Mouse (Mus musculus) embryonic facial prominence, embryonic 11.5 days (tissue): ENCODE data around the gene Dcbld1. TPM values are rescaled to one million over a fixed set of nuclear protein-coding genes. Genes with fewer than 3 reads are reported as not detected.

Experiments used
- ATAC-seq: fragments of 200-750 bp; cut with Nextera tagmentation; replicated peaks from 2 replicates; pipeline ENCODE4 v1.8.0; 2017; ENCODE audit warnings: low read depth; ENCODE audit not compliant: insufficient number of reproducible peaks, low FRiP score, low TSS enrichment
- DNase-seq: peaks from one replicate; pipeline ENCODE4 v3.0.0-alpha.2; 2015; ENCODE audit warnings: low spot score
- H3K27ac ChIP-seq: fragments of 300-500 bp; sonication (generic); replicated peaks from 2 replicates; pipeline ENCODE4 v1.5.1; 2014; ENCODE audit warnings: mild to moderate bottlenecking, low read depth, low read length, control low read depth
- H3K27me3 ChIP-seq: fragments of 300-500 bp; sonication (generic); 2 replicates; pipeline ENCODE4 v1.6.1; 2014; ENCODE audit warnings: mild to moderate bottlenecking, low read length, moderate library complexity, mixed read lengths; ENCODE audit not compliant: control insufficient read depth, insufficient read depth
- H3K36me3 ChIP-seq: fragments of 300-500 bp; sonication (generic); replicated peaks from 2 replicates; pipeline ENCODE4 v1.6.1; 2014; ENCODE audit warnings: low read depth, mild to moderate bottlenecking, low read length, moderate library complexity, mixed read lengths; ENCODE audit not compliant: control insufficient read depth, insufficient read depth
- H3K4me1 ChIP-seq: fragments of 300-500 bp; sonication (generic); 2 replicates; pipeline ENCODE4 v1.6.1; 2014; ENCODE audit warnings: low read length, mixed read lengths; ENCODE audit not compliant: control insufficient read depth, insufficient read depth
- H3K4me2 ChIP-seq: fragments of 300-500 bp; sonication (generic); 2 replicates; pipeline ENCODE4 v1.6.1; 2014; ENCODE audit warnings: low read depth, mild to moderate bottlenecking, control low read depth, low read length, moderate library complexity
- H3K4me3 ChIP-seq: fragments of 300-500 bp; sonication (generic); 2 replicates; pipeline ENCODE4 v1.5.1; 2014; ENCODE audit warnings: low read depth, low read length, control low read depth
- H3K9ac ChIP-seq: fragments of 300-500 bp; sonication (generic); replicated peaks from 2 replicates; pipeline ENCODE4 v1.6.1; 2014; ENCODE audit warnings: mild to moderate bottlenecking, control low read depth, low read length
- H3K9me3 ChIP-seq: fragments of 300-500 bp; sonication (generic); replicated peaks from 2 replicates; pipeline ENCODE4 v1.6.1; 2016; ENCODE audit warnings: mild to moderate bottlenecking, low read length, inconsistent platforms, mixed read lengths; ENCODE audit not compliant: control insufficient read depth
- WGBS: fragments of 180-500 bp; shearing (Covaris S2); extraction: QIAGEN DNeasy Blood & Tissue Kit; methylation state at CpG from one replicate; pipeline ENCODE4 v1.1.7; 2014; 5-methylcytosine and 5-hydroxymethylcytosine counted together
- polyA plus RNA-seq: library from polyadenylated mRNA; unstranded; fragments of >200 nt; fragmentation: Nextera tagmentation; extraction: Ambion mirVana; gene quantifications from 2 replicates; pipeline ENCODE4 v1.2.1, GENCODE M21; 2014

The Dcbld1 gene
- polyA plus RNA-seq, 1 experiment from 2014 or later, result 20.9 TPM

GRCm38 (mm10) chr10:52219600-52219999 lies 13.8 kb upstream of the Dcbld1 start:
- Histone ChIP-seq H3K4me3 (no peak overlapping the region), H3K4me1 (no peaks in the 10 kb centered on the region), H3K4me2 (no peak overlapping the region), H3K27me3 (no peaks in the 10 kb centered on the region), H3K36me3 (no peaks in the 10 kb centered on the region), H3K9me3 (no peaks in the 10 kb centered on the region), H3K9ac (no peak overlapping the region), H3K27ac (no peak overlapping the region)
- ATAC-seq, result no peak
- peak; percentile 43 for DNase-seq
- 65% methylated on average over 3 of the region's 3 CpGs for WGBS

GRCm38 (mm10) chr10:52232196-52233176 lies 933 bp upstream of the Dcbld1 start:
- 16% methylated on average over 21 of the region's 21 CpGs for WGBS

DNA sequence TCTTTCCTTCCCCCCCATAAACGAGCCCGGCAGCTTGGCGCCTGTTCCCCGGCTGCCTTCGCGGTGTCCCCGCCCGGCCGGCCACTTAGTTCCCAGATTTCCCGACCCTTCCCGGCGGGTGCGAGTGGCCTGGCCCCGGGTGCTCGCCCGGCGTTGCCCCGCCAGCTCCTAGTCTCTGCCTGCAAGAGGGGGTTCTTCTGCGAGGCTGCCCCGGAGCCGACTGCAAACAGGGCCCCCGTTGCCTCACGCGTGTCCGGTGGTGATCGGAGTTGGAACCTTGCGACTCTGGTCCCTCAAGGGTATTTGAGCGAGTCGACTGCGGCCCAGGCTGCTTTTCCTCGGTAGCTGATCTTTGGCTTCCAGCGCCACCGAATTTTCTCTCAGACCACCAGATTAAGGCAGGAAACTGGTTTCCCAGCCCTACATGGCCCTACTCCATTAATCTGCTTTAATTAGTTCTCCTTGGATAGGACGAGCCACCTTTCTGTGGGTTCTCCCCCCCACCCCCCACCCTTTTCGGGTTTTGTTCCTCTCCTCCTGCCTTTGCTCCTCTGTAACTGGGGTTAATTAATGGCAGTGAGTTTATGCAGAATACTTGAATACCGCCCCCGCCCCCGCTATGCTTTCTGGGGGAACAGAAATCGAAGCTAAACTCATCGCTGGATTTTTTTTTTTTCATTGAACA lies 692 bp downstream of the Dcbld1 start:
- Histone ChIP-seq H3K4me3 (peak overlapping the region; percentile 80), H3K27ac (0 out of 2 replicates have a peak overlapping the region, but pooled peaks have one; percentile 44), H3K27me3 (no peaks in the 10 kb centered on the region), H3K9ac (peak overlapping the region; percentile 86), H3K4me2 (peak overlapping the region; percentile 70), H3K36me3 (no peaks in the 10 kb centered on the region), H3K4me1 (no peaks in the 10 kb centered on the region), H3K9me3 (no peaks in the 10 kb centered on the region)
- DNase-seq (peak; percentile 39), ATAC-seq (peak; percentile 48)
- 0% methylated on average over 29 of the region's 40 CpGs for WGBS

More at GRCm38 (mm10) chr10:52232196-52233176, 933 bp upstream of the Dcbld1 start:
- no peak overlapping the region for H3K9ac ChIP-seq
- no peaks in the 10 kb centered on the region for H3K36me3 ChIP-seq
- DNase-seq (peak; percentile 63), ATAC-seq (peak; percentile 58)
- H3K9me3 ChIP-seq, result no peaks in the 10 kb centered on the region
- peak overlapping the region; percentile 80 for H3K4me3 ChIP-seq
- H3K4me2 ChIP-seq, result peak overlapping the region; percentile 70
- no peaks in the 10 kb centered on the region for H3K4me1 ChIP-seq
- no peak overlapping the region for H3K27ac ChIP-seq
- H3K27me3 ChIP-seq, result no peaks in the 10 kb centered on the region

GRCm38 (mm10) chr10:52234654-52234981 lies 1.2 kb downstream of the Dcbld1 start:
- peak overlapping the region; percentile 80 for H3K4me3 ChIP-seq
- H3K4me2 ChIP-seq, result peak overlapping the region; percentile 70
- DNase-seq (no peak), ATAC-seq (no peak)
- no peak overlapping the region for H3K27ac ChIP-seq
- H3K27me3 ChIP-seq, result no peaks in the 10 kb centered on the region
- no peaks in the 10 kb centered on the region for H3K9me3 ChIP-seq
- no peaks in the 10 kb centered on the region for H3K36me3 ChIP-seq
- H3K9ac ChIP-seq, result peak overlapping the region; percentile 86
- H3K4me1 ChIP-seq, result no peaks in the 10 kb centered on the region
- 22% methylated on average over 7 of the region's 7 CpGs for WGBS

DNA sequence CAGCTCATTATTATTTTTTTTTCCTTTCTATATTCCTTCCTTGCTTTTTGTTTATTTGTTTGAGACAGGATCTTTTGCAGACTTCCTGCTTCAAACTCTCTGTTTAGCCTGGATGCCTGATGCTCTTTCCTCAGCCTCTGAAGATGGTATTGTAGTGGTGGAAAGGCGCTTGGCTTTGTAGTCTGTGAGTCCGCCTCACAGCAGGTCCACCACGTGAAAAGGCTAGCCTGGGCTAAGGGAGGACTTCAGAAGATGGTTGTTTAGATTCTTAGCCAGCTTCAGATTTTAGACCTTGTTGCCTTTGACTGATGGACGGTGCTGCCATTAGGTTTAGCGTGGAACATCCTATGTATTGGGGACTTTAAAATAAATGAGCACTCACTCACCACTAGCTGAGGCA lies 2.0 kb downstream of the Dcbld1 start:
- Histone ChIP-seq H3K9me3 (no peaks in the 10 kb centered on the region), H3K27me3 (no peaks in the 10 kb centered on the region), H3K9ac (no peak overlapping the region), H3K4me2 (no peak overlapping the region), H3K4me1 (no peaks in the 10 kb centered on the region), H3K27ac (no peak overlapping the region), H3K4me3 (no peak overlapping the region), H3K36me3 (no peaks in the 10 kb centered on the region)
- no peak for ATAC-seq
- 85% methylated on average over 5 of the region's 5 CpGs for WGBS
- DNase-seq, result no peak

DNA sequence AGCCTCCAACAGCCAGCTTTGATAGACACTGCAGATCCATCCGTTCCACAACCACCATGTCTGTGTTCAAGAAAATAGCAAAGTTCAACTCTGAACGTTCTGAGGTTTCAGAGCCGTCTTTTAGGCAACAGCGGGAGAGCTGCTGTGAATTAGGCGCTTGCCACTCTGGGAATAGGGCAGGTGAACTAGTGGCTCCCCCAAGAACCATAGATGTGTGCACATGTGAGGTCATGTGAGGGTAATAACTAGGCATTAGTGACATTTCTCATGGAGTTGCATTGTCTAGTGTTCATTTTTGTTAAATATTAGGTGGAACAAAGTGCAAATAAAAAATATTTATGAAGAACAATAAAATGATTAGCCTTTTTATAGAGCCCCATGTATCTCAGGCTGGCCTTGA lies 8.6 kb downstream of the Dcbld1 start:
- no peak for DNase-seq
- no peaks in the 10 kb centered on the region for H3K9me3 ChIP-seq
- H3K36me3 ChIP-seq, result no peaks in the 10 kb centered on the region
- H3K4me3 ChIP-seq, result no peak overlapping the region
- ATAC-seq, result no peak
- no peaks in the 10 kb centered on the region for H3K4me1 ChIP-seq
- no peak overlapping the region for H3K27ac ChIP-seq
- H3K27me3 ChIP-seq, result no peaks in the 10 kb centered on the region
- H3K4me2 ChIP-seq, result no peak overlapping the region
- H3K9ac ChIP-seq, result no peak overlapping the region
- WGBS, result 78% methylated on average over 5 of the region's 5 CpGs

- Histone ChIP-seq H3K27me3 (no peaks in the 10 kb centered on the region), H3K4me3 (no peak overlapping the region), H3K36me3 (no peaks in the 10 kb centered on the region), H3K4me1 (no peaks in the 10 kb centered on the region), H3K9ac (no peak overlapping the region), H3K27ac (no peak overlapping the region), H3K4me2 (no peak overlapping the region), H3K9me3 (no peaks in the 10 kb centered on the region)
- WGBS, result 26% methylated on average over 7 of the region's 7 CpGs
- ATAC-seq (no peak), DNase-seq (no peak)
These were observed 9.4 kb downstream of the Dcbld1 start for GRCm38 (mm10) chr10:52242680-52243323.
